Mouse (Mus musculus) hindbrain, embryonic 13.5 days (tissue): ENCODE data around the gene Sppl3. TPM values are rescaled to one million over a fixed set of nuclear protein-coding genes. Genes with fewer than 3 reads are reported as not detected.

Experiments
- ATAC-seq: fragments of 200-750 bp; cut with Nextera tagmentation; 2 replicates; pipeline ENCODE4 v1.8.0; 2017; ENCODE audit warnings: moderate TSS enrichment; ENCODE audit not compliant: low FRiP score
- H3K27ac ChIP-seq: fragments of 300-500 bp; sonication (generic); 2 replicates; pipeline ENCODE4 v1.5.1; 2015; ENCODE audit warnings: inconsistent platforms, mild to moderate bottlenecking, moderate library complexity
- H3K27me3 ChIP-seq: fragments of 300-500 bp; sonication (generic); 2 replicates; pipeline ENCODE4 v1.6.1; 2015; ENCODE audit warnings: mild to moderate bottlenecking, inconsistent platforms
- H3K36me3 ChIP-seq: fragments of 300-500 bp; sonication (generic); 2 replicates; pipeline ENCODE4 v1.6.1; 2015; ENCODE audit warnings: mild to moderate bottlenecking, inconsistent platforms
- H3K4me1 ChIP-seq: fragments of 300-500 bp; sonication (generic); replicated peaks from 2 replicates; pipeline ENCODE4 v1.6.1; 2015; ENCODE audit warnings: inconsistent platforms
- H3K4me2 ChIP-seq: fragments of 300-500 bp; sonication (generic); 2 replicates; pipeline ENCODE4 v1.6.1; 2015; ENCODE audit warnings: inconsistent platforms, mild to moderate bottlenecking, moderate library complexity
- H3K4me3 ChIP-seq: fragments of 300-500 bp; sonication (generic); 2 replicates; pipeline ENCODE4 v1.5.1; 2015; ENCODE audit warnings: mild to moderate bottlenecking, inconsistent platforms
- H3K9ac ChIP-seq: fragments of 300-500 bp; sonication (generic); 2 replicates; pipeline ENCODE4 v1.6.1; 2015; ENCODE audit warnings: mild to moderate bottlenecking, inconsistent platforms
- H3K9me3 ChIP-seq: fragments of 300-500 bp; sonication (generic); 2 replicates; pipeline ENCODE4 v1.6.1; 2016; ENCODE audit warnings: inconsistent platforms
- WGBS: fragments of 180-500 bp; shearing (Covaris S2); methylation state at CpG from one replicate; pipeline ENCODE4 v1.1.7; 2015; 5-methylcytosine and 5-hydroxymethylcytosine counted together
- polyA plus RNA-seq: library from polyadenylated mRNA; unstranded; fragments of >200 nt; fragmentation: Nextera tagmentation; extraction: Ambion mirVana; gene quantifications from 2 replicates; pipeline ENCODE4 v1.2.1, GENCODE M21; 2015

The Sppl3 gene
- polyA plus RNA-seq, 1 experiment from 2014 or later = 15.8 TPM

DNA sequence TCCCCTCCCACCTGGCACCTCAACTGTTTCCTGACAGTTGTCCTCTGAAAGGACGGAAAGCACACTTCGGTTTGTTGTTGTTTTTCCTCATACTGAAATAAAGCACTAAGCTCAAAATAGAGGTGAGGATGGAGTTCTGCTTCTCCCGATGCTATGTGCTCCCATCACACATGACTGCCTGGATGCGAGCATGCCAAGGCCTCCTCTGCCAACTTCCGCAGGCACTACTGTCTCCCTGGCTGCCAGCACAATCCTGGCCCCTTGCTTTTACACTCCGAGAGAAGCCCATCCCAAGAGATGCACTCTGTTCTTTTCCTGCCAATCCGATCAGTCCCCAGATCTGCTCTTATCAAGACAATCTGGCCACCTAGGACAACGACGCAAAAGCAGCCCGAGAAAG lies 132.6 kb downstream of the Sppl3 start:
- peaks cover 48% of the 10 kb centered on the region for H3K36me3 ChIP-seq
- no peak overlapping the region for H3K4me3 ChIP-seq
- H3K4me1 ChIP-seq = no peaks in the 10 kb centered on the region
- no peak overlapping the region for H3K9ac ChIP-seq
- H3K9me3 ChIP-seq = no peaks in the 10 kb centered on the region
- H3K4me2 ChIP-seq = no peak overlapping the region
- H3K27me3 ChIP-seq = no peaks in the 10 kb centered on the region
- 82% methylated on average over 10 of the region's 10 CpGs for WGBS
- 0 out of 2 replicates have a peak overlapping the region, but pooled peaks have one; percentile 13 for H3K27ac ChIP-seq
- ATAC-seq = no peak

- Histone ChIP-seq H3K4me2 (no peak overlapping the region), H3K4me3 (no peak overlapping the region), H3K27ac (no peak overlapping the region), H3K4me1 (no peaks in the 10 kb centered on the region), H3K9ac (0 out of 2 replicates have a peak overlapping the region, but pooled peaks have one; percentile 2), H3K36me3 (peaks cover 56% of the 10 kb centered on the region), H3K27me3 (no peaks in the 10 kb centered on the region), H3K9me3 (no peaks in the 10 kb centered on the region)
- 74% methylated on average over 6 of the region's 6 CpGs for WGBS
- ATAC-seq = no peak
These were observed 133.5 kb downstream of the Sppl3 start for GRCm38 (mm10) chr5:115144471-115144870.

DNA sequence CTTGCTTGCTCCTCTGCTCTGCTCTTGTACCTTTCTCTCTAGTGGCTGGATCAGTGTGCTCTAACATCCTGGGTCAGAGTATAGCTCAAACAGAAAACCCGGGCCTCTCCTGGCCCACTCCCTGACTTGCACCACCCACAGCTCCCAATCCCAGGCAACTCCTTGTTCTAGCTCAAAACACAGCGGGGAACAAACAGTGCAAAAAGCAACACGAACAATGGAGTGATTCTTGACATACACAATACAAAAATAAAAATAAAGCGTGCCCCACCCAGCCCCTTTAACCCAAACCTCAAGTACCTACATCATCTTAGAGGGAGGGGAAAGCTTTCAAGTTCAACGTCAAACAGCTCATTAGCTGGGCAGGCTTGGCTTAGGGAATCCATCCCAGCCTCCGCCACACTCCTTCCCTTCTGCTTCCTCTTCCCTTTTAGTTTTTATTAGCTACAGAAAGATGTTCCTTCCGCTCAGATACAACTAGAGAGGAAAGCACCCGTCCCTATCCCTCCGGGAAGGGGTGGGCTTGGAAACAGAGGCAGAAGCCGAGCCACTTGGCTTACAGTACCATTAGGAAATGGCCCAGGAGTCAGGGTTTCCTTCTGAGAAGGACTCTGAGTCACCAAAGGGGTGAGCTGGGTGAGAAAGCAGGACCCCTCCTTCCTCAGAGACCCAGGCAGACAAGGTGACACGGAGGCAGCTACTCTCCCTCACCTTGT lies 134.5 kb downstream of the Sppl3 start:
- no peaks in the 10 kb centered on the region for H3K27me3 ChIP-seq
- no peak overlapping the region for H3K4me2 ChIP-seq
- no peak for ATAC-seq
- peak overlapping the region; percentile 2; the same call in 1 of the 2 replicates for H3K9ac ChIP-seq
- no peaks in the 10 kb centered on the region for H3K4me1 ChIP-seq
- H3K27ac ChIP-seq = no peak overlapping the region; the same call in 1 of the 2 replicates
- H3K36me3 ChIP-seq = peaks cover 65% of the 10 kb centered on the region
- H3K9me3 ChIP-seq = no peaks in the 10 kb centered on the region
- 74% methylated on average over 11 of the region's 11 CpGs for WGBS
- no peak overlapping the region for H3K4me3 ChIP-seq

- WGBS = 89% methylated on average over 6 of the region's 6 CpGs
- H3K36me3 ChIP-seq = peaks cover 73% of the 10 kb centered on the region
These were observed 135.2 kb downstream of the Sppl3 start for GRCm38 (mm10) chr5:115145976-115146746.

GRCm38 (mm10) chr5:115146747-115147130 lies 135.8 kb downstream of the Sppl3 start:
- no peaks in the 10 kb centered on the region for H3K9me3 ChIP-seq
- ATAC-seq = no peak
- peaks cover 74% of the 10 kb centered on the region for H3K36me3 ChIP-seq
- no peaks in the 10 kb centered on the region for H3K27me3 ChIP-seq
- H3K4me2 ChIP-seq = no peak overlapping the region
- no peak overlapping the region for H3K9ac ChIP-seq
- no peaks in the 10 kb centered on the region for H3K4me1 ChIP-seq
- H3K4me3 ChIP-seq = no peak overlapping the region
- no peak overlapping the region for H3K27ac ChIP-seq

More at GRCm38 (mm10) chr5:115145976-115146746, 135.2 kb downstream of the Sppl3 start:
- no peak overlapping the region for H3K4me2 ChIP-seq
- ATAC-seq = no peak
- no peak overlapping the region for H3K27ac ChIP-seq
- no peak overlapping the region for H3K4me3 ChIP-seq
- no peaks in the 10 kb centered on the region for H3K27me3 ChIP-seq
- H3K4me1 ChIP-seq = no peaks in the 10 kb centered on the region
- no peak overlapping the region for H3K9ac ChIP-seq
- H3K9me3 ChIP-seq = no peaks in the 10 kb centered on the region

DNA sequence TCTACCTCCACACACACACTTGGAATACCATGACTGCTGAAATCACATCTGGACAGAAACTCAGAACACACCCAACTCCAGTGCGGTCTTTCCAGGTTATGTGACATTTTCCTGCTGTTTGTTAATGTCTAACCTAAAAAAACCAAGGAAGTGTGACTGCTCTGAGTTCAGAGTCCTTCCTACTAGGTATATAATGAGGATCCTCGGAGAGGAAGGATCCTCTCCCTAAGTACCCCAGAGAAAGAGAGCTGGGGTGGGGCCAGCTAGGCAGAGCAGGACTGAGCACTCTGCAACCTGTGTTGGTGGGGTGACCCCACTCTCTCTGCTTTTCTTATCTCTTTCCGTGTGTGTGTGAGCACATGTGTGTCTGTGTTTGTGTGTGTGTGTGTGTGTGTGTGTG lies 136.5 kb downstream of the Sppl3 start:
- peaks cover 74% of the 10 kb centered on the region for H3K36me3 ChIP-seq

GRCm38 (mm10) chr5:115148378-115148777 lies 137.4 kb downstream of the Sppl3 start:
- Histone ChIP-seq H3K9me3 (no peaks in the 10 kb centered on the region), H3K27me3 (no peaks in the 10 kb centered on the region), H3K36me3 (peaks cover 74% of the 10 kb centered on the region), H3K9ac (no peak overlapping the region), H3K4me2 (no peak overlapping the region), H3K4me1 (peaks cover 12% of the 10 kb centered on the region), H3K27ac (no peak overlapping the region), H3K4me3 (no peak overlapping the region)
- WGBS = 96% methylated on average over 8 of the region's 8 CpGs
- no peak for ATAC-seq

More for the DNA sequence above, 136.5 kb downstream of the Sppl3 start:
- no peak for ATAC-seq
- Histone ChIP-seq H3K4me3 (no peak overlapping the region), H3K4me2 (no peak overlapping the region), H3K27me3 (no peaks in the 10 kb centered on the region), H3K4me1 (0 out of 2 replicates have a peak, but pooled peaks cover 3% of the 10 kb centered on the region), H3K27ac (no peak overlapping the region), H3K9ac (no peak overlapping the region), H3K9me3 (no peaks in the 10 kb centered on the region)
- WGBS = 98% methylated on average over 3 of the region's 3 CpGs

Other genes with a start within 250 kb of the Sppl3 start
- gene Ankrd13a, start 236.5 kb upstream of the Sppl3 start, polyA plus RNA-seq = 37.5 and 39.6 TPM in 2 replicates
- 45.4 and 49.7 TPM in 2 replicates for gene Git2, start 235.6 kb upstream of the Sppl3 start, polyA plus RNA-seq
- 261 and 279 TPM in 2 replicates for gene 1500011B03Rik, start 187.7 kb upstream of the Sppl3 start, polyA plus RNA-seq
- gene 4930519G04Rik, start 157.5 kb upstream of the Sppl3 start, polyA plus RNA-seq = not detected in 2 replicates
- 1.9 and 2.2 TPM in 2 replicates for gene Gm9936, start 152.5 kb upstream of the Sppl3 start, polyA plus RNA-seq
- gene Oasl2, start 114.2 kb upstream of the Sppl3 start, polyA plus RNA-seq = 3.5 and 3.6 TPM in 2 replicates
- gene Oasl1, start 87.9 kb upstream of the Sppl3 start, polyA plus RNA-seq = 0.21 and 0.57 TPM in 2 replicates
- 107 and 110 TPM in 2 replicates for gene 2210016L21Rik, start 69.0 kb upstream of the Sppl3 start, polyA plus RNA-seq
- gene Hnf1a, start 40.0 kb upstream of the Sppl3 start, polyA plus RNA-seq = 0.10 TPM in 1 of 2 replicates, not detected in the other
- 42.7 and 44.4 TPM in 2 replicates for gene Gm10401, start 87.2 kb downstream of the Sppl3 start, polyA plus RNA-seq
- gene Acads, start 108.2 kb downstream of the Sppl3 start, polyA plus RNA-seq = 24.4 and 25.2 TPM in 2 replicates
- 36.7 and 38.0 TPM in 2 replicates for gene Unc119b, start 123.8 kb downstream of the Sppl3 start, polyA plus RNA-seq
- 22.3 and 27.2 TPM in 2 replicates for gene Mlec, start 147.0 kb downstream of the Sppl3 start, polyA plus RNA-seq
- 12.4 and 13.0 TPM in 2 replicates for gene Cabp1, start 183.2 kb downstream of the Sppl3 start, polyA plus RNA-seq
- gene Pop5, start 224.7 kb downstream of the Sppl3 start, polyA plus RNA-seq = 103 and 105 TPM in 2 replicates